15 mouse cellular contexts compared by ENCODE assay signal in the genomic region with DNA sequence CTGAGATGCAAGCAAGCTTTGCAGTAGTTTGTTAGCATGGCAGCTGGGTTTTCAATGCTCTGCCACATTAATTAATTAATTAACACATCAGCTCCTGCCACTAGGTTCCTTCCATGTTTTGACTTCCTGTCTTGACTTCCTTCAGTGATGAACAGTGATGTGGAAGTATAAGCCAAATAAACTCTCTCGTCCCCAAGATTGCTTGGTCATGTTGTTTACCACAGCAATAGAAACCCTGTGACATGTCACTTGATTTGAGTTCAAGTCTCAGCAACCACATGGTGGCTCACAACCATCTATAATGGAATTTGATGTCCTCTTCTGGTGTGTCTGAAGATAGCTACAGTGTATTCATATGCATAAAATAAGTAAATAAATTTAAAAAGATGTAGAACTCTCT. TPM values are rescaled to one million over a fixed set of nuclear protein-coding genes. Genes with fewer than 3 reads are reported as not detected.
DNase-seq lines count a peak whose midpoint lies in the region; ATAC-seq and TF ChIP-seq lines count a peak whose summit lies in the region.
"Had no signal": no experiment of that assay in that cellular context is flagged by ENCODE, and none has a peak within 500 bp of the region (broad histone marks: within the 10 kb centered on the region; RNA-seq: fewer than 3 reads in every experiment).

No protein-coding gene starts in this region.

- peak overlapping the region; percentile 28; the same call in 1 of the 2 replicates for H3K4me3 ChIP-seq in embryonic facial prominence, embryonic 15.5 days (replicated peaks)
- no peak overlapping the region for H3K4me3 ChIP-seq in embryonic facial prominence, embryonic 10.5 days
- H3K4me3 ChIP-seq in kidney, postnatal 0 days (replicated peaks; ENCODE audit: low read depth, low read length), result no peak overlapping the region
- no peak overlapping the region for H3K4me3 ChIP-seq in kidney, embryonic 14.5 days (ENCODE audit: low read length)
- H3K4me3 ChIP-seq in erythroblast, embryonic 14.5 days (replicated peaks), result peak overlapping the region; percentile 64
- peak overlapping the region; percentile 92 for H3K4me3 ChIP-seq in megakaryocyte, embryonic 14.5 days (replicated peaks)

- no peak for ATAC-seq in embryonic facial prominence, embryonic 15.5 days (ENCODE audit: insufficient number of reproducible peaks, low FRiP score, low TSS enrichment, low read depth)
- no peak for ATAC-seq in kidney, postnatal 0 days (replicated peaks; ENCODE audit: low FRiP score, low read depth)
- no peak for ATAC-seq in kidney, embryonic 14.5 days (ENCODE audit: low FRiP score, low TSS enrichment)

- 72% methylated on average over 1 of the region's 1 CpGs for WGBS in embryonic facial prominence, embryonic 15.5 days
- WGBS in embryonic facial prominence, embryonic 10.5 days, result 77% methylated on average over 1 of the region's 1 CpGs
- 51% methylated on average over 1 of the region's 1 CpGs for WGBS in kidney, postnatal 0 days
- WGBS in kidney, embryonic 14.5 days, result 62% methylated on average over 1 of the region's 1 CpGs

- no peak overlapping the region for H3K4me2 ChIP-seq in embryonic facial prominence, embryonic 15.5 days (replicated peaks)
- H3K4me2 ChIP-seq in kidney, postnatal 0 days (ENCODE audit: low read length), result 0 out of 2 replicates have a peak overlapping the region, but pooled peaks have one; percentile 54
- no peak overlapping the region for H3K4me2 ChIP-seq in kidney, embryonic 14.5 days (replicated peaks; ENCODE audit: low read depth, low read length)

- no peak for DNase-seq in embryonic facial prominence, embryonic 10.5 days (ENCODE audit: low spot score)
- no peak for DNase-seq in kidney, postnatal 0 days (ENCODE audit: low spot score)
- DNase-seq in adrenal gland, postnatal 36 days, result no peak
- no peak for DNase-seq in urinary bladder, postnatal 25 days (ENCODE audit: low spot score)

- H3K9me3 ChIP-seq in embryonic facial prominence, embryonic 15.5 days (replicated peaks), result no peaks in the 10 kb centered on the region
- H3K9me3 ChIP-seq in embryonic facial prominence, embryonic 10.5 days, result no peaks in the 10 kb centered on the region
- no peaks in the 10 kb centered on the region for H3K9me3 ChIP-seq in kidney, postnatal 0 days (replicated peaks; ENCODE audit: low read length)
- H3K9me3 ChIP-seq in kidney, embryonic 14.5 days (ENCODE audit: control insufficient read depth, low read length), result no peaks in the 10 kb centered on the region
- no peaks in the 10 kb centered on the region for H3K9me3 ChIP-seq in erythroblast, embryonic 14.5 days (ENCODE audit: control insufficient read depth, low read length)
- no peaks in the 10 kb centered on the region for H3K9me3 ChIP-seq in megakaryocyte, embryonic 14.5 days
- H3K9me3 ChIP-seq: limb, embryonic 12.5 days had no signal

- H3K36me3 ChIP-seq in embryonic facial prominence, embryonic 15.5 days, result peaks cover 22% of the 10 kb centered on the region
- peaks cover 24% of the 10 kb centered on the region for H3K36me3 ChIP-seq in embryonic facial prominence, embryonic 10.5 days (replicated peaks)
- peaks cover 17% of the 10 kb centered on the region for H3K36me3 ChIP-seq in kidney, postnatal 0 days (ENCODE audit: insufficient read depth, low read length)
- H3K36me3 ChIP-seq in kidney, embryonic 14.5 days (ENCODE audit: control insufficient read depth, insufficient read depth, low read length), result peaks cover 20% of the 10 kb centered on the region
- H3K36me3 ChIP-seq in erythroblast, embryonic 14.5 days (ENCODE audit: control insufficient read depth), result peaks cover 25% of the 10 kb centered on the region
- peaks cover 22% of the 10 kb centered on the region for H3K36me3 ChIP-seq in megakaryocyte, embryonic 14.5 days (replicated peaks; ENCODE audit: low read length)

- no peak overlapping the region for H3K27ac ChIP-seq in embryonic facial prominence, embryonic 15.5 days (replicated peaks)
- no peak overlapping the region for H3K27ac ChIP-seq in embryonic facial prominence, embryonic 10.5 days (replicated peaks)
- H3K27ac ChIP-seq in kidney, postnatal 0 days, result no peak overlapping the region
- no peak overlapping the region for H3K27ac ChIP-seq in kidney, embryonic 14.5 days (ENCODE audit: low read depth, low read length)
- H3K27ac ChIP-seq: hindbrain, postnatal 0 days; limb, embryonic 12.5 days had no signal

- peaks cover 10% of the 10 kb centered on the region for H3K27me3 ChIP-seq in embryonic facial prominence, embryonic 15.5 days
- peaks cover 36% of the 10 kb centered on the region for H3K27me3 ChIP-seq in embryonic facial prominence, embryonic 10.5 days (replicated peaks; ENCODE audit: low read depth, poor library complexity, severe bottlenecking)
- no peaks in the 10 kb centered on the region for H3K27me3 ChIP-seq in kidney, postnatal 0 days (ENCODE audit: insufficient read depth, low read length)
- H3K27me3 ChIP-seq in kidney, embryonic 14.5 days (ENCODE audit: control insufficient read depth, insufficient read depth, low read length), result peaks cover 5% of the 10 kb centered on the region
- peaks cover 23% of the 10 kb centered on the region for H3K27me3 ChIP-seq in erythroblast, embryonic 14.5 days (ENCODE audit: control insufficient read depth)
- H3K27me3 ChIP-seq in megakaryocyte, embryonic 14.5 days (replicated peaks), result peaks cover 7% of the 10 kb centered on the region

- no peaks in the 10 kb centered on the region for H3K4me1 ChIP-seq in embryonic facial prominence, embryonic 15.5 days
- peaks cover 8% of the 10 kb centered on the region for H3K4me1 ChIP-seq in embryonic facial prominence, embryonic 10.5 days
- no peaks in the 10 kb centered on the region for H3K4me1 ChIP-seq in kidney, postnatal 0 days (replicated peaks; ENCODE audit: insufficient read depth, low read length)
- H3K4me1 ChIP-seq in kidney, embryonic 14.5 days (ENCODE audit: control insufficient read depth, insufficient read depth, low read length), result no peaks in the 10 kb centered on the region
- H3K4me1 ChIP-seq in erythroblast, embryonic 14.5 days (ENCODE audit: control insufficient read depth), result peaks cover 34% of the 10 kb centered on the region
- H3K4me1 ChIP-seq in megakaryocyte, embryonic 14.5 days, result peaks cover 59% of the 10 kb centered on the region
- H3K4me1 ChIP-seq: limb, embryonic 12.5 days had no signal

- TF ChIP-seq CTCF in kidney, postnatal 0 days (IDR thresholded peaks at IDR 0.05; ENCODE audit: low read depth), result no peak

- no peak overlapping the region for H3K9ac ChIP-seq in embryonic facial prominence, embryonic 15.5 days
- H3K9ac ChIP-seq in kidney, postnatal 0 days (ENCODE audit: low read depth, low read length), result no peak overlapping the region
- H3K9ac ChIP-seq in kidney, embryonic 14.5 days (ENCODE audit: low read depth, low read length), result no peak overlapping the region
- H3K9ac ChIP-seq: limb, embryonic 12.5 days had no signal

RNA-seq across cellular contexts. Expression of gene H2-D1, which starts 5.2 kb away (rescaled TPM):
- polyA plus RNA-seq in embryonic facial prominence, embryonic 15.5 days (2015; fragmentation: Nextera tagmentation; extraction: Ambion mirVana), result 81.6 and 82.0 TPM in 2 replicates
- polyA plus RNA-seq in embryonic facial prominence, embryonic 10.5 days (2016; fragmentation: Nextera tagmentation; extraction: Ambion mirVana), result 30.3 and 32.9 TPM in 2 replicates
- polyA plus RNA-seq in kidney, postnatal 0 days (2015; fragmentation: Nextera tagmentation; extraction: Ambion mirVana), result 111 and 125 TPM in 2 replicates
- polyA plus RNA-seq in kidney, embryonic 14.5 days (2014; fragmentation: Nextera tagmentation; extraction: Ambion mirVana), result 38.3 and 42.8 TPM in 2 replicates
- polyA plus RNA-seq in erythroblast, embryonic 14.5 days (2012), result 2.4 and 2.7 TPM in 2 replicates
- 170 and 362 TPM in 2 replicates for polyA plus RNA-seq in megakaryocyte, embryonic 14.5 days (2012; ENCODE audit: insufficient read depth, low replicate concordance)
- 100 to 1,000 TPM; 170 to 266 TPM for total RNA-seq in adrenal gland, postnatal 36 days (2021)

RNA-seq across cellular contexts. Expression of gene Ddx39b, which starts 15.8 kb away (rescaled TPM):
- 406 and 413 TPM in 2 replicates for polyA plus RNA-seq in embryonic facial prominence, embryonic 15.5 days (2015; fragmentation: Nextera tagmentation; extraction: Ambion mirVana)
- 726 and 735 TPM in 2 replicates for polyA plus RNA-seq in embryonic facial prominence, embryonic 10.5 days (2016; fragmentation: Nextera tagmentation; extraction: Ambion mirVana)
- 303 and 329 TPM in 2 replicates for polyA plus RNA-seq in kidney, postnatal 0 days (2015; fragmentation: Nextera tagmentation; extraction: Ambion mirVana)
- polyA plus RNA-seq in kidney, embryonic 14.5 days (2014; fragmentation: Nextera tagmentation; extraction: Ambion mirVana), result 525 and 616 TPM in 2 replicates
- 18.8 and 20.8 TPM in 2 replicates for polyA plus RNA-seq in erythroblast, embryonic 14.5 days (2012)
- polyA plus RNA-seq in megakaryocyte, embryonic 14.5 days (2012; ENCODE audit: insufficient read depth, low replicate concordance), result 83.5 and 158 TPM in 2 replicates
- 100 to 1,000 TPM; 199 to 225 TPM for total RNA-seq in adrenal gland, postnatal 36 days (2021)

RNA-seq across cellular contexts. Expression of gene Nfkbil1, which starts 21.8 kb away (rescaled TPM):
- 11.8 and 12.7 TPM in 2 replicates for polyA plus RNA-seq in embryonic facial prominence, embryonic 15.5 days (2015; fragmentation: Nextera tagmentation; extraction: Ambion mirVana)
- 9.3 and 9.6 TPM in 2 replicates for polyA plus RNA-seq in embryonic facial prominence, embryonic 10.5 days (2016; fragmentation: Nextera tagmentation; extraction: Ambion mirVana)
- 11.7 and 14.5 TPM in 2 replicates for polyA plus RNA-seq in kidney, postnatal 0 days (2015; fragmentation: Nextera tagmentation; extraction: Ambion mirVana)
- polyA plus RNA-seq in kidney, embryonic 14.5 days (2014; fragmentation: Nextera tagmentation; extraction: Ambion mirVana), result 3.3 and 6.0 TPM in 2 replicates
- polyA plus RNA-seq in erythroblast, embryonic 14.5 days (2012), result 1.6 TPM in 2 replicates
- 31.8 and 57.1 TPM in 2 replicates for polyA plus RNA-seq in megakaryocyte, embryonic 14.5 days (2012; ENCODE audit: insufficient read depth, low replicate concordance)
- total RNA-seq in adrenal gland, postnatal 36 days (2021), result 10 to 100 TPM; 15.5 to 20.1 TPM

RNA-seq across cellular contexts. Expression of gene Atp6v1g2, which starts 23.9 kb away (rescaled TPM):
- polyA plus RNA-seq in embryonic facial prominence, embryonic 15.5 days (2015; fragmentation: Nextera tagmentation; extraction: Ambion mirVana), result 4.1 and 4.4 TPM in 2 replicates
- polyA plus RNA-seq in embryonic facial prominence, embryonic 10.5 days (2016; fragmentation: Nextera tagmentation; extraction: Ambion mirVana), result 5.2 and 5.6 TPM in 2 replicates
- polyA plus RNA-seq in kidney, postnatal 0 days (2015; fragmentation: Nextera tagmentation; extraction: Ambion mirVana), result 6.6 and 6.7 TPM in 2 replicates
- polyA plus RNA-seq in kidney, embryonic 14.5 days (2014; fragmentation: Nextera tagmentation; extraction: Ambion mirVana), result 5.3 and 6.4 TPM in 2 replicates
- 0.04 and 0.37 TPM in 2 replicates for polyA plus RNA-seq in erythroblast, embryonic 14.5 days (2012)
- 0.86 TPM in 1 of 2 replicates, not detected in the other for polyA plus RNA-seq in megakaryocyte, embryonic 14.5 days (2012; ENCODE audit: insufficient read depth, low replicate concordance)
- total RNA-seq in adrenal gland, postnatal 36 days (2021), result 1 to 10 TPM; 4.8 to 6.7 TPM

RNA-seq across cellular contexts. Expression of gene Gm16181, which starts 36.7 kb away (rescaled TPM):
- polyA plus RNA-seq in embryonic facial prominence, embryonic 15.5 days (2015; fragmentation: Nextera tagmentation; extraction: Ambion mirVana), result 0.57 TPM in 1 of 2 replicates, not detected in the other
- 0.33 and 0.40 TPM in 2 replicates for polyA plus RNA-seq in embryonic facial prominence, embryonic 10.5 days (2016; fragmentation: Nextera tagmentation; extraction: Ambion mirVana)
- 0.25 and 0.29 TPM in 2 replicates for polyA plus RNA-seq in kidney, postnatal 0 days (2015; fragmentation: Nextera tagmentation; extraction: Ambion mirVana)
- polyA plus RNA-seq in kidney, embryonic 14.5 days (2014; fragmentation: Nextera tagmentation; extraction: Ambion mirVana), result 0.89 TPM in 1 of 2 replicates, not detected in the other
- polyA plus RNA-seq in erythroblast, embryonic 14.5 days (2012), result not detected in 2 replicates
- not detected in 2 replicates for polyA plus RNA-seq in megakaryocyte, embryonic 14.5 days (2012; ENCODE audit: insufficient read depth, low replicate concordance)
- total RNA-seq in adrenal gland, postnatal 36 days (2021), result not detected
- total RNA-seq: adrenal gland, postnatal 4 days; ES-E14; hindbrain, postnatal 0 days; layer of hippocampus, postnatal 36 days had no signal
- polyA plus RNA-seq: cerebellum, adult 2 months; testis, adult 2 months had no signal

Comparison
In these comparisons a context has a peak if more than half of its experiments do, and no peak if none do; other contexts are left out.
1. H3K4me3 ChIP-seq: peak in embryonic facial prominence, embryonic 15.5 days (single experiment), erythroblast, embryonic 14.5 days (single experiment) and megakaryocyte, embryonic 14.5 days (single experiment); none in embryonic facial prominence, embryonic 10.5 days (single experiment), kidney, postnatal 0 days (single experiment) and kidney, embryonic 14.5 days (single experiment).